Mouse (Mus musculus) cerebellum, postnatal 25 days (tissue): Measurements from ENCODE around the gene Gm3542.
"Not testable (repeated sequence)": the region's sequence is repeated elsewhere in the genome, so short reads cannot be mapped to it uniquely, and the experiment has no call there.

Experiments
- DNase-seq, 2 experiments: peaks; one replicate each; pipeline ENCODE4 v3.0.0; 2021; ENCODE audit warnings: mixed read lengths in 2 of 2

Gene Gm3542

GRCm38 (mm10) chr14:5334828-5335227 lies at the start of gene Gm3542:
Gm3542 (minus strand) TSS chr14:5334928.
- DNase-seq, result not testable (repeated sequence)
